Mouse (Mus musculus) G1E-ER4 (cell line): ENCODE measurements around the gene Ireb2. TPM values are rescaled to one million over a fixed set of nuclear protein-coding genes. Genes with fewer than 3 reads are reported as not detected.

ENCODE experiments used
- GATA1 ChIP-seq: IDR thresholded peaks from one replicate; pipeline ENCODE4 v1.8.0; 2012; ENCODE audit warnings: low read length, inconsistent platforms
- polyA plus RNA-seq: library from polyadenylated mRNA; stranded (reverse); fragments of >175 nt; gene quantifications from 2 replicates; pipeline ENCODE4 v1.2.3, GENCODE M21; 2012

The Ireb2 gene
- polyA plus RNA-seq, 1 experiment, result 1.7 TPM

GRCm38 (mm10) chr9:54950575-54951321 is 87.2 kb downstream of the Ireb2 start, which contains the start of the genes Psma4 and AY074887:
Psma4 (plus strand) TSS chr9:54950790.
AY074887 (minus strand) TSS chr9:54950998.
- TF ChIP-seq GATA1, result no peak

- no peak for TF ChIP-seq GATA1
Observed at GRCm38 (mm10) chr9:54961059-54961458, 97.5 kb downstream of the Ireb2 start.

Other genes starting within 250 kb of the Ireb2 start
- gene Acsbg1, start 201.9 kb upstream of the Ireb2 start, polyA plus RNA-seq, result 0.02 TPM in 1 of 2 replicates, not detected in the other
- not detected in 2 replicates for gene Dnaja4, start 164.9 kb upstream of the Ireb2 start, polyA plus RNA-seq
- 8.2 and 33.6 TPM in 2 replicates for gene Wdr61, start 129.3 kb upstream of the Ireb2 start, polyA plus RNA-seq
- gene Crabp1, start 99.0 kb upstream of the Ireb2 start, polyA plus RNA-seq, result not detected in 2 replicates
- not detected in 2 replicates for gene Hykk, start 53.5 kb downstream of the Ireb2 start, polyA plus RNA-seq
- gene Psma4, start 87.0 kb downstream of the Ireb2 start, polyA plus RNA-seq, result 6.4 and 13.1 TPM in 2 replicates
- not detected in 2 replicates for gene AY074887, start 87.2 kb downstream of the Ireb2 start, polyA plus RNA-seq
- gene Chrna5, start 117.1 kb downstream of the Ireb2 start, polyA plus RNA-seq, result 0.04 TPM in 1 of 2 replicates, not detected in the other
- not detected in 2 replicates for gene Chrna3, start 162.8 kb downstream of the Ireb2 start, polyA plus RNA-seq
- gene Chrnb4, start 185.0 kb downstream of the Ireb2 start, polyA plus RNA-seq, result not detected in 2 replicates